Mouse (Mus musculus) ES-Bruce4 (cell line): ENCODE measurements around the gene Gm48552. TPM values are rescaled to one million over a fixed set of nuclear protein-coding genes. Genes with fewer than 3 reads are reported as not detected.

Experiments
- H3K27ac ChIP-seq: 2 replicates; pipeline ENCODE4 v1.5.1; 2012; ENCODE audit warnings: low read length, inconsistent platforms; ENCODE audit not compliant: insufficient read depth
- H3K27me3 ChIP-seq: 2 replicates; pipeline ENCODE4 v1.6.1; 2012; ENCODE audit warnings: mild to moderate bottlenecking, low read length, inconsistent platforms; ENCODE audit not compliant: control insufficient read depth, poor library complexity, insufficient read depth, severe bottlenecking
- H3K36me3 ChIP-seq: 2 replicates; pipeline ENCODE4 v1.6.1; 2012; ENCODE audit warnings: inconsistent platforms, mild to moderate bottlenecking, low read length, moderate library complexity; ENCODE audit not compliant: control insufficient read depth, poor library complexity, insufficient read depth, severe bottlenecking
- H3K4me1 ChIP-seq: one replicate; pipeline ENCODE4 v1.8.1; 2011; ENCODE audit warnings: low read length; ENCODE audit not compliant: control insufficient read depth, insufficient read depth
- H3K4me3 ChIP-seq: 2 replicates; pipeline ENCODE4 v1.5.1; 2011; ENCODE audit warnings: low read depth, mild to moderate bottlenecking, low read length
- H3K9ac ChIP-seq: 2 replicates; pipeline ENCODE4 v1.6.1; 2012; ENCODE audit warnings: low read depth, mild to moderate bottlenecking, inconsistent platforms; ENCODE audit not compliant: poor library complexity, severe bottlenecking
- H3K9me3 ChIP-seq: replicated peaks from 2 replicates; pipeline ENCODE4 v1.6.1; 2012; ENCODE audit warnings: mild to moderate bottlenecking, low read length, inconsistent platforms; ENCODE audit not compliant: control insufficient read depth, poor library complexity, insufficient read depth, severe bottlenecking
- CTCF ChIP-seq: IDR thresholded peaks from one replicate; pipeline ENCODE4 v1.8.1; 2011; ENCODE audit warnings: low read depth, low read length
- EP300 ChIP-seq: IDR thresholded peaks from 2 replicates; pipeline ENCODE4 v1.6.1; 2011; ENCODE audit warnings: low read depth, low read length; ENCODE audit not compliant: insufficient read depth
- POLR2A ChIP-seq: IDR thresholded peaks from one replicate; pipeline ENCODE4 v1.8.1; 2011; ENCODE audit warnings: low read length; ENCODE audit not compliant: insufficient read depth
- polyA plus RNA-seq: library from polyadenylated mRNA; stranded (reverse); fragments of >200 nt; gene quantifications from 2 replicates; pipeline ENCODE4 v1.2.4, GENCODE M21; 2011; ENCODE audit warnings: low read depth; ENCODE audit not compliant: missing spikeins, insufficient read depth, insufficient read length

Gm48552 gene
- polyA plus RNA-seq, 1 experiment: not detected

GRCm38 (mm10) chr10:81358841-81359240 is 30.0 kb upstream of the Gm48552 start:
- H3K4me3 ChIP-seq: no peak overlapping the region
- H3K9ac ChIP-seq: no peak overlapping the region
- H3K9me3 ChIP-seq: no peaks in the 10 kb centered on the region
- no peak overlapping the region for H3K27ac ChIP-seq
- peaks cover 7% of the 10 kb centered on the region for H3K4me1 ChIP-seq
- H3K27me3 ChIP-seq: no peaks in the 10 kb centered on the region
- TF ChIP-seq POLR2A (no peak), EP300 (no peak), CTCF (no peak)
- no peaks in the 10 kb centered on the region for H3K36me3 ChIP-seq

- TF ChIP-seq EP300 (no peak), POLR2A (no peak), CTCF (no peak)
- H3K4me1 ChIP-seq: peaks cover 13% of the 10 kb centered on the region
- no peaks in the 10 kb centered on the region for H3K27me3 ChIP-seq
- H3K27ac ChIP-seq: no peak overlapping the region
- H3K4me3 ChIP-seq: no peak overlapping the region
- H3K9me3 ChIP-seq: no peaks in the 10 kb centered on the region
- H3K9ac ChIP-seq: no peak overlapping the region
- H3K36me3 ChIP-seq: no peaks in the 10 kb centered on the region
These were observed 28.1 kb upstream of the Gm48552 start for GRCm38 (mm10) chr10:81360721-81361120.

- Histone ChIP-seq H3K27ac (no peak overlapping the region), H3K9ac (no peak overlapping the region), H3K4me1 (peaks cover 13% of the 10 kb centered on the region), H3K9me3 (no peaks in the 10 kb centered on the region), H3K36me3 (peaks cover 4% of the 10 kb centered on the region; the same call in 1 of the 2 replicates), H3K4me3 (no peak overlapping the region), H3K27me3 (no peaks in the 10 kb centered on the region)
- TF ChIP-seq POLR2A (no peak), EP300 (no peak), CTCF (no peak)
These were observed 26.4 kb upstream of the Gm48552 start for GRCm38 (mm10) chr10:81362336-81362949.

GRCm38 (mm10) chr10:81363436-81364346 is 25.1 kb upstream of the Gm48552 start:
- Histone ChIP-seq H3K4me3 (no peak overlapping the region), H3K9ac (no peak overlapping the region), H3K9me3 (no peaks in the 10 kb centered on the region), H3K4me1 (peaks cover 13% of the 10 kb centered on the region), H3K36me3 (peaks cover 4% of the 10 kb centered on the region), H3K27me3 (no peaks in the 10 kb centered on the region), H3K27ac (no peak overlapping the region)
- TF ChIP-seq POLR2A: no peak
- no peak for TF ChIP-seq EP300

GRCm38 (mm10) chr10:81364666-81365065 is 24.1 kb upstream of the Gm48552 start:
- no peaks in the 10 kb centered on the region for H3K9me3 ChIP-seq
- TF ChIP-seq EP300 (no peak), POLR2A (no peak), CTCF (no peak)
- H3K27ac ChIP-seq: no peak overlapping the region
- no peak overlapping the region for H3K9ac ChIP-seq
- H3K36me3 ChIP-seq: peaks cover 10% of the 10 kb centered on the region
- peaks cover 13% of the 10 kb centered on the region for H3K4me1 ChIP-seq
- no peaks in the 10 kb centered on the region for H3K27me3 ChIP-seq
- no peak overlapping the region for H3K4me3 ChIP-seq

- Histone ChIP-seq H3K4me1 (peaks cover 13% of the 10 kb centered on the region), H3K27me3 (no peaks in the 10 kb centered on the region), H3K9me3 (no peaks in the 10 kb centered on the region), H3K9ac (no peak overlapping the region), H3K36me3 (peaks cover 14% of the 10 kb centered on the region), H3K27ac (no peak overlapping the region), H3K4me3 (no peak overlapping the region)
- TF ChIP-seq POLR2A (no peak), CTCF (no peak), EP300 (no peak)
These were observed 23.7 kb upstream of the Gm48552 start for GRCm38 (mm10) chr10:81365073-81365472.
